ENCODE assay signal across 1 mouse cellular context in genomic region chr19:24476461-24476860, GRCm38 (mm10).
TF ChIP-seq lines count a peak whose summit lies in the region.

No protein-coding gene starts in this region.

TF ChIP-seq in CH12.LX, 34 proteins besides CTCF, POLR2A, EP300 and RAD21 (continued from another document):
- TF ChIP-seq MAZ (IDR thresholded peaks at IDR 0.05; ENCODE audit: low read depth, low read length) (no peak), IRF4 (IDR thresholded peaks at IDR 0.05; ENCODE audit: low read depth, low read length) (no peak), POLR2AphosphoS2 (IDR thresholded peaks at IDR 0.05; ENCODE audit: low read depth, low read length) (no peak), JUND (conservative IDR thresholded peaks at IDR 0.05; ENCODE audit: low read depth, low read length) (no peak), ETS1 (conservative IDR thresholded peaks at IDR 0.05; ENCODE audit: low read depth, low read length) (no peak; the same call in 1 of the 2 replicates), TCF12 (IDR thresholded peaks at IDR 0.05; ENCODE audit: low read depth, low read length) (0 out of 2 replicates have a peak, but pooled peaks have one; percentile 33)
